Mouse (Mus musculus) ES-CJ7 (cell line): ENCODE results near the gene Gm29094.
"Not testable (repeated sequence)": the region's sequence is repeated elsewhere in the genome, so short reads cannot be mapped to it uniquely, and the experiment has no call there.

Experiments used
- DNase-seq: peaks from one replicate; pipeline ENCODE4 v3.0.0; 2011; ENCODE audit warnings: low read depth, low spot score

Gm29094 gene

DNA sequence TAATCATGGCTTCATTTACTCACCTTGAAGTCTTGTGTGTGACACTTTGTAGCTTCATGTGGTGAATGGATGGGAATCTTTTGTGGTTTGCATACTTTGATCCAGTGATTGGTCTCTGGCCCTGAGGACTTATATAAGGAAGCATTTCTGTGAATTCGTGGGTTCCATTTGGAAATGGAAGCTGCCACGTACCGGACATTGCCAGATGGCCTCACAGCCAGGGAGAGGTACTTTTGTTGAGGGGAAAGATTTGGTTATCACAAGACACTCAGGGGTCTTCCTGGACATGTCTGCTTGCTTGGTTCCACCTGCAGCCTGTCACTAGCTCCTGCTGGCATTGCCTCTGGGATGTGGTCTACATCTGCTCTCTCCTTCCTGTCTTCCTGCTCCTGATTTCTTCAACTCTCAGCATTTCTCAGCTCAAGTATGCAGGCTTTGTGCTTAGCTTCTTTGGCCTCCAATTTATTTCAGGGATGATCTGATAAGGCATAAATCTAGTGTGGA lies 41.4 kb downstream of the Gm29094 start:
- not testable (repeated sequence) for DNase-seq

DNA sequence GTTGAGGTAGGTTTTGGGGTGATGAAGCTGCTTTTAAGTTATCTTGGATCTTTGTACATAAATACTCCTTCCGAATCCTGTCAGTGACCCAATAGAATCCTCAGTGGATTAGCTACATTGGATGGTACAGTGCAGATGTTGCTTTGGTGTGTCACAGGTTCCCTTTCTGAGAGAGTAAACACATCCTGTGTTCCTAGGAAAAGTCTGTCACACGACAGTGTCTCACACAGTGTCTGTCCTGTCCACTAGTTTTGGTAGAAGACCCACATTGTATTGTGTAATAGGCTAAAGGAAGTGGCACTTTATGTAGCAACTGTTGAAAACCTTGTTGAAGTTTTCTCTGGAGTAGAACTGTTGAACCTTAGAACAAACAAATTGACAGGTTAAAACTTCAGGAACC lies 54.2 kb downstream of the Gm29094 start:
- no peak for DNase-seq

DNA sequence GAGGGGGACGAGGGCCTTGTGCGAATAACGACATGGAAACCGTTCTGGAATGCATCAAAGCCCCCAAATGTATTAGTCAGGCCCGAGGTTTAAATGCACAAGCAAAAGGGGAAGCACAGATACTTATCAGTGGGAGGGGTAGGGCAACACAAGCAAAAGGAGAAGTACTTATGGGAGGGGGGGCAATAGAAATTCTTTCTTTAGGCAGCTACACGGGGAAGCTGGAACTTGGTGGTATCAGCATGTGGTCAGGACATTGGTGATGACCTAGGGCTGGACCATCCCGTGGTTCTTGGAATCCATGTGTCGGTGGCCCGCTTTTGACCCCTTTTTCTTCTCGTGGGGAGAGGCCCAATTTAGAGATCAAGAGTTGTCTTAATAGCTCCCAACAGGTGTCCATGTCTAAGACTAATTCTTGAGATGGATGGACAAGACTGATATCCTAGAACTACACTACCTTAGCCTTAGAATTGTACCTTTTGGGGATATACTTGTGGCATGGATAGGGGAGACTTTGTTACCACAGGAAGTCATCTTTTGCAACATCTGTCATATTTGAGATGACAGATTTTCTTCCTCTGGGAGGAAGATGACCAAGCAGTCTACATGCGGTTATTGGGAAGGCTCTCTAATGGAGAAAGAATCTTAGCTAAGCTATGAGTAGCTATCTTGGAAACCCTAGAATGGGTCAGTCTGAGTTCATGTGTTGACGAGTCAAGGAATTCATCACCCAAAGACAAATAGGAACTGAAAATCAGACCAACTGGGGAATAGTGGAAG lies 57.6 kb downstream of the Gm29094 start:
- DNase-seq: no peak

GRCm38 (mm10) chr9:89263968-89264367 lies 64.8 kb downstream of the Gm29094 start:
- DNase-seq: no peak

GRCm38 (mm10) chr9:89264571-89264970 lies 65.4 kb downstream of the Gm29094 start:
- DNase-seq: no peak
